Mouse (Mus musculus) CH12.LX (cell line): ENCODE measurements around the gene Eef1akmt3. TPM values are rescaled to one million over a fixed set of nuclear protein-coding genes. Genes with fewer than 3 reads are reported as not detected.

ENCODE experiments used
- DNase-seq: peaks from one replicate; pipeline ENCODE4 v3.0.0-alpha.2; 2013; ENCODE audit errors: extremely low read depth
- H3K27ac ChIP-seq: 2 replicates; pipeline ENCODE4 v1.5.1; 2012; ENCODE audit warnings: low read depth, mild to moderate bottlenecking, control low read depth, moderate library complexity; ENCODE audit not compliant: insufficient read depth
- H3K27me3 ChIP-seq: replicated peaks from 2 replicates; pipeline ENCODE3; 2012; ENCODE audit warnings: inconsistent platforms
- H3K36me3 ChIP-seq, 2 experiments: replicated peaks in 1 of 2; 2 replicates each; pipeline versions ENCODE3 to v1.6.1; 2012; ENCODE audit warnings: inconsistent platforms in 1 of 2, low read length in 1 of 2, mild to moderate bottlenecking in 1 of 2, mixed read lengths in 1 of 2, moderate library complexity in 1 of 2; ENCODE audit not compliant: control insufficient read depth in 1 of 2, insufficient read depth in 1 of 2
- H3K4me1 ChIP-seq, 2 experiments: 2 replicates each; pipeline ENCODE4 v1.6.1; 2012; ENCODE audit warnings: inconsistent platforms in 1 of 2, moderate library complexity in 1 of 2; ENCODE audit not compliant: insufficient read depth in 2 of 2, control insufficient read depth in 1 of 2
- H3K4me2 ChIP-seq: 2 replicates; pipeline ENCODE4 v1.6.1; 2012; ENCODE audit warnings: low read depth, mild to moderate bottlenecking, control low read depth; ENCODE audit not compliant: poor library complexity, insufficient read depth, severe bottlenecking
- H3K4me3 ChIP-seq, 3 experiments: fragments of 150-350 bp in 1 of 3; sonication (generic) in 1 of 3; replicated peaks in 1 of 3; 2 replicates each; pipeline versions ENCODE3 to v1.5.1; 2011 to 2012; ENCODE audit warnings: low read depth in 2 of 3, low read length in 2 of 3, mild to moderate bottlenecking in 2 of 3, moderate library complexity in 2 of 3, control low read depth in 1 of 3, improper control_type of control experiment in 1 of 3, inconsistent platforms in 1 of 3, mixed read lengths in 1 of 3; ENCODE audit not compliant: poor library complexity in 1 of 3
- H3K79me2 ChIP-seq: replicated peaks from 2 replicates; pipeline ENCODE4 v1.6.1; 2012; ENCODE audit warnings: mild to moderate bottlenecking, moderate library complexity; ENCODE audit not compliant: control insufficient read depth, poor library complexity, insufficient read depth, severe bottlenecking; ENCODE audit errors: extremely low read depth
- H3K9ac ChIP-seq: 2 replicates; pipeline ENCODE4 v1.6.1; 2012; ENCODE audit warnings: low read depth, mild to moderate bottlenecking, control low read depth, moderate library complexity; ENCODE audit not compliant: insufficient read depth
- H3K9me3 ChIP-seq: replicated peaks from 2 replicates; pipeline ENCODE3; 2012; ENCODE audit warnings: low read length, inconsistent platforms, mixed read lengths
- CTCF ChIP-seq, 2 experiments: IDR thresholded peaks in 1 of 2; conservative IDR thresholded peaks in 1 of 2; 2 replicates each; pipeline ENCODE4 v1.5.1; 2011 to 2012; ENCODE audit warnings: low read depth in 2 of 2, low read length in 2 of 2, improper control_type of control experiment in 1 of 2, inconsistent platforms in 1 of 2, mild to moderate bottlenecking in 1 of 2, moderate library complexity in 1 of 2
- E2F4 ChIP-seq: IDR thresholded peaks from 2 replicates; pipeline ENCODE4 v1.6.1; 2011; ENCODE audit warnings: low read depth, low read length, improper control_type of control experiment; ENCODE audit not compliant: insufficient replicate concordance
- GABPA ChIP-seq: IDR thresholded peaks from 2 replicates; pipeline ENCODE4 v1.6.1; 2012; ENCODE audit warnings: low read depth, low read length, improper control_type of control experiment, inconsistent platforms; ENCODE audit not compliant: insufficient replicate concordance
- HCFC1 ChIP-seq: IDR thresholded peaks from 2 replicates; pipeline ENCODE4 v1.6.1; 2012; ENCODE audit warnings: low read depth, mild to moderate bottlenecking, inconsistent platforms, low read length, improper control_type of control experiment
- MAZ ChIP-seq: IDR thresholded peaks from 2 replicates; pipeline ENCODE4 v1.6.1; 2012; ENCODE audit warnings: low read depth, mild to moderate bottlenecking, inconsistent platforms, low read length, improper control_type of control experiment, moderate library complexity
- MEF2A ChIP-seq: IDR thresholded peaks from 2 replicates; pipeline ENCODE4 v1.6.1; 2014; ENCODE audit warnings: low read depth, mild to moderate bottlenecking, inconsistent platforms, low read length, improper control_type of control experiment, borderline replicate concordance
- MXI1 ChIP-seq: IDR thresholded peaks from 2 replicates; pipeline ENCODE4 v1.6.1; 2011; ENCODE audit warnings: mild to moderate bottlenecking, low read depth, low read length, improper control_type of control experiment
- NELFE ChIP-seq: IDR thresholded peaks from 2 replicates; pipeline ENCODE4 v1.6.1; 2011; ENCODE audit warnings: low read depth, low read length, improper control_type of control experiment
- POLR2A ChIP-seq: IDR thresholded peaks from 2 replicates; pipeline ENCODE4 v1.6.1; 2011; ENCODE audit warnings: low read depth, mild to moderate bottlenecking, improper control_type of control experiment, low read length
- RAD21 ChIP-seq: IDR thresholded peaks from 2 replicates; pipeline ENCODE4 v1.6.1; 2011; ENCODE audit warnings: low read depth, mild to moderate bottlenecking, low read length, improper control_type of control experiment, moderate library complexity
- SIN3A ChIP-seq: IDR thresholded peaks from 2 replicates; pipeline ENCODE4 v1.6.1; 2012; ENCODE audit warnings: low read length, improper control_type of control experiment, inconsistent platforms
- TBP ChIP-seq: conservative IDR thresholded peaks from 2 replicates; pipeline ENCODE4 v1.6.1; 2011; ENCODE audit warnings: low read depth, low read length, improper control_type of control experiment
- UBTF ChIP-seq: IDR thresholded peaks from 2 replicates; pipeline ENCODE4 v1.6.1; 2012; ENCODE audit warnings: low read depth, mild to moderate bottlenecking, inconsistent platforms, low read length, improper control_type of control experiment, moderate library complexity
- USF1 ChIP-seq: IDR thresholded peaks from 2 replicates; pipeline ENCODE4 v1.6.1; 2014; ENCODE audit warnings: low read depth, mild to moderate bottlenecking, inconsistent platforms, low read length, improper control_type of control experiment
- ZC3H11A ChIP-seq: IDR thresholded peaks from 2 replicates; pipeline ENCODE4 v1.6.1; 2012; ENCODE audit warnings: low read depth, mild to moderate bottlenecking, inconsistent platforms, low read length, improper control_type of control experiment
- ZKSCAN1 ChIP-seq: IDR thresholded peaks from 2 replicates; pipeline ENCODE4 v1.6.1; 2012; ENCODE audit warnings: low read depth, inconsistent platforms, low read length, improper control_type of control experiment, borderline replicate concordance
- ZMIZ1 ChIP-seq: IDR thresholded peaks from 2 replicates; pipeline ENCODE4 v1.6.1; 2012; ENCODE audit warnings: low read depth, mild to moderate bottlenecking, inconsistent platforms, low read length, improper control_type of control experiment
- dilution Hi-C: fragments of 300-500 bp; cut with MboI; formaldehyde crosslinking; loops from 2 replicates; pipeline ENCODE4 v1.14.3; 2020; ENCODE audit warnings: low sequenced_read_pairs; ENCODE audit not compliant: extremely low pct_unique_long_range_greater_than_20kb, extremely low pct_ligation_motif_present
- in situ Hi-C: fragments of 300-500 bp; cut with MboI; formaldehyde crosslinking; loops from 3 replicates; pipeline ENCODE4 v1.14.3; 2019; ENCODE audit warnings: low sequenced_read_pairs, low pct_ligation_motif_present, low pct_unique_long_range_greater_than_20kb, mixed read lengths
- polyA plus RNA-seq: library from polyadenylated mRNA; unstranded; fragments of >175 nt; gene quantifications from 2 replicates; pipeline ENCODE4 v1.2.1, GENCODE M21; 2012; ENCODE audit warnings: low read depth; ENCODE audit not compliant: insufficient read length
- total RNA-seq, 2 experiments: library from RNA; depleted of rRNA; stranded (reverse); fragments of 300-350 nt in 1 of 2; fragments of >200 nt in 1 of 2; gene quantifications; 2 replicates each; pipeline ENCODE4 v1.2.3; 2012 to 2014

The Eef1akmt3 gene
- total and polyA plus RNA-seq, 3 experiments: 0.78 to 1.1 (median 0.98) TPM

DNA sequence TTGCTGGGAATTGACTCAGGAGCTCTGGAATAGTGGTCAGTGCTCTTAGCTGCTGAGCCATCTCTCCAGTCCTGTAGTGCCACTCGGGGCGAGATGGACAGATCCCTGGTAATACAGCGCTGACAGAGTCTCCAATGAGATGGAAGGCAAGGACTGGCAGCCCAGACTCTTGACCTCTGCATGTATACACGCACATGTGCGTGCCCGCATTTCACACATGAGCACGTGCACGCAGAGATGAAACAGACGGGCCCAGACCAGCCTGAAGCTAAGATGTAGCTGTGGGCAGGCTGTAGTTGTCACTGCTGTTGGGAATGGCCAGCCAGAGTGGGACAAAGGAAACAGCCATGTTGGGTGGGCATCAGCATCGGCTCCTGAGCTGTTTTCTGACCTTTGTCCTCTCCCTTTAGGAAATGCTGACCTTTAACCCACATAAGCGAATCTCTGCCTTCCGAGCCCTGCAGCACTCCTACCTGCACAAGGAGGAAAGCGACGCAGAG lies 25.3 kb upstream of the Eef1akmt3 start:
- dilution Hi-C loops: no loop called here
- Histone ChIP-seq H3K4me3 (no peak overlapping the region), H3K27me3 (peaks cover 10% of the 10 kb centered on the region), H3K4me2 (no peak overlapping the region), H3K9ac (no peak overlapping the region), H3K27ac (no peak overlapping the region), H3K9me3 (no peaks in the 10 kb centered on the region), H3K4me1 (peaks cover 10 to 51% of the 10 kb centered on the region in 2 experiments), H3K79me2 (peaks cover 26% of the 10 kb centered on the region), H3K36me3 (peaks cover 37 to 45% of the 10 kb centered on the region in 2 experiments)
- no peak for DNase-seq
- in situ Hi-C loops: no loop called here
- TF ChIP-seq USF1: no peak
- 0 out of 2 replicates have a peak, but pooled peaks have one; percentile 33 for TF ChIP-seq POLR2A
- TF ChIP-seq NELFE: no peak

DNA sequence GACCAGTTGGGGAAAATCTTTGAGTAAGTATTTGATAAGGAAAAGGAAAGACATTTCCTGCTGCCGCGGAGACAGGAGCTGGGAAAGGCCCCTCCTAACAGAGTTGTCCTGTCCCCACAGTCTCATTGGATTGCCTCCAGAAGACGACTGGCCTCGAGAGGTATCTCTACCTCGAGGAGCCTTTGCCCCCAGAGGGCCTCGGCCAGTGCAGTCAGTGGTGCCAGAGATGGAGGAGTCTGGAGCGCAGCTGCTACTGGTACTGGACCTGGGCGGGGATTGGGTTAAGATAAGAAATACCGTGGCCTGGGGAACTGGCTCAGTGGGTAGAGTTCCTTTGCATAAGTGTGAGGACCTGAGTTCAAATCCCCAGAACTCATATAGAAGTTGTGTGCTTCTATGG lies 24.7 kb upstream of the Eef1akmt3 start:
- Histone ChIP-seq H3K4me1 (peaks cover 5 to 46% of the 10 kb centered on the region in 2 experiments), H3K27ac (no peak overlapping the region), H3K79me2 (peaks cover 26% of the 10 kb centered on the region), H3K4me2 (no peak overlapping the region), H3K27me3 (peaks cover 16% of the 10 kb centered on the region), H3K9me3 (no peaks in the 10 kb centered on the region), H3K36me3 (peaks cover 37 to 45% of the 10 kb centered on the region in 2 experiments), H3K9ac (no peak overlapping the region), H3K4me3 (no peak overlapping the region)
- DNase-seq: no peak
- dilution Hi-C loops (no loop called here), in situ Hi-C loops (no loop called here)
- no peak for TF ChIP-seq TBP
- TF ChIP-seq GABPA: no peak
- no peak for TF ChIP-seq E2F4
- no peak for TF ChIP-seq ZKSCAN1
- no peak for TF ChIP-seq CTCF (conservative IDR thresholded peaks at IDR 0.05 in 1 of 2, IDR thresholded peaks at IDR 0.05 in 1 of 2; ENCODE audit: low read depth in 2 of 2, low read length in 2 of 2)
- TF ChIP-seq MAZ: no peak
- TF ChIP-seq UBTF: no peak
- TF ChIP-seq HCFC1: no peak
- no peak for TF ChIP-seq RAD21
- no peak for TF ChIP-seq SIN3A
- TF ChIP-seq MXI1: no peak
- no peak for TF ChIP-seq ZMIZ1
- no peak for TF ChIP-seq ZC3H11A
- TF ChIP-seq POLR2A: no peak
- no peak for TF ChIP-seq MEF2A
